Mouse (Mus musculus): Measurements from ENCODE around the gene Ush1g. TPM values are rescaled to one million over a fixed set of nuclear protein-coding genes. Genes with fewer than 3 reads are reported as not detected.

Gene Ush1g
- polyA plus RNA-seq, 1 experiment from 2014 or later: 0.34 TPM

- Histone ChIP-seq H3K27ac (replicated peaks) (no peak overlapping the region), H3K9me3 (ENCODE audit: control insufficient read depth, low read length) (no peaks in the 10 kb centered on the region), H3K36me3 (ENCODE audit: control insufficient read depth, insufficient read depth, low read length) (no peaks in the 10 kb centered on the region), H3K4me3 (ENCODE audit: low read depth, low read length) (no peak overlapping the region), H3K4me2 (replicated peaks; ENCODE audit: low read depth) (no peak overlapping the region), H3K4me1 (replicated peaks; ENCODE audit: control insufficient read depth, insufficient read depth) (peaks cover 3% of the 10 kb centered on the region; the same call in 1 of the 2 replicates), H3K27me3 (ENCODE audit: control insufficient read depth, insufficient read depth, low read length) (no peaks in the 10 kb centered on the region), H3K9ac (ENCODE audit: low read length) (no peak overlapping the region)
- TF ChIP-seq CTCF (IDR thresholded peaks at IDR 0.05; ENCODE audit: low read depth) (no peak), EP300 (optimal IDR thresholded peaks at IDR 0.05) (no peak)
- WGBS: 85% methylated on average over 5 of the region's 5 CpGs
- DNase-seq (ENCODE audit: low spot score) (peak; percentile 53), ATAC-seq (ENCODE audit: low FRiP score, low TSS enrichment) (peak; percentile 64)
Observed at GRCm38 (mm10) chr11:115287386-115287785, 34.5 kb downstream of the Ush1g start.

- DNase-seq (ENCODE audit: low spot score): no peak
- Histone ChIP-seq H3K27me3 (ENCODE audit: control insufficient read depth, insufficient read depth, low read length) (no peaks in the 10 kb centered on the region), H3K9me3 (ENCODE audit: control insufficient read depth, low read length) (no peaks in the 10 kb centered on the region), H3K4me2 (replicated peaks; ENCODE audit: low read depth) (no peak overlapping the region), H3K4me1 (replicated peaks; ENCODE audit: control insufficient read depth, insufficient read depth) (no peaks in the 10 kb centered on the region; the same call in 1 of the 2 replicates), H3K9ac (ENCODE audit: low read length) (no peak overlapping the region), H3K4me3 (ENCODE audit: low read depth, low read length) (no peak overlapping the region), H3K36me3 (ENCODE audit: control insufficient read depth, insufficient read depth, low read length) (no peaks in the 10 kb centered on the region), H3K27ac (replicated peaks) (no peak overlapping the region)
- no peak for TF ChIP-seq CTCF (IDR thresholded peaks at IDR 0.05; ENCODE audit: low read depth)
- no peak for TF ChIP-seq EP300 (optimal IDR thresholded peaks at IDR 0.05)
- WGBS: 70% methylated on average over 19 of the region's 19 CpGs
- no peak for ATAC-seq (ENCODE audit: low FRiP score, low TSS enrichment)
Observed at GRCm38 (mm10) chr11:115286201-115286993, 35.4 kb downstream of the Ush1g start.

- H3K27ac ChIP-seq (replicated peaks): no peak overlapping the region
- no peaks in the 10 kb centered on the region for H3K4me1 ChIP-seq (replicated peaks; ENCODE audit: control insufficient read depth, insufficient read depth)
- no peak overlapping the region for H3K9ac ChIP-seq (ENCODE audit: low read length)
- no peaks in the 10 kb centered on the region for H3K27me3 ChIP-seq (ENCODE audit: control insufficient read depth, insufficient read depth, low read length)
- DNase-seq (ENCODE audit: low spot score) (no peak), ATAC-seq (ENCODE audit: low FRiP score, low TSS enrichment) (no peak)
- H3K36me3 ChIP-seq (ENCODE audit: control insufficient read depth, insufficient read depth, low read length): no peaks in the 10 kb centered on the region
- TF ChIP-seq CTCF (IDR thresholded peaks at IDR 0.05; ENCODE audit: low read depth) (no peak), EP300 (optimal IDR thresholded peaks at IDR 0.05) (no peak)
- WGBS: 63% methylated on average over 4 of the region's 4 CpGs
- no peak overlapping the region for H3K4me2 ChIP-seq (replicated peaks; ENCODE audit: low read depth)
- H3K4me3 ChIP-seq (ENCODE audit: low read depth, low read length): no peak overlapping the region
- no peaks in the 10 kb centered on the region for H3K9me3 ChIP-seq (ENCODE audit: control insufficient read depth, low read length)
Observed at GRCm38 (mm10) chr11:115285282-115285681, 36.6 kb downstream of the Ush1g start.

- TF ChIP-seq CTCF (IDR thresholded peaks at IDR 0.05; ENCODE audit: low read depth) (no peak), EP300 (optimal IDR thresholded peaks at IDR 0.05) (no peak)
- ATAC-seq (ENCODE audit: low FRiP score, low TSS enrichment): no peak
- no peaks in the 10 kb centered on the region for H3K36me3 ChIP-seq (ENCODE audit: control insufficient read depth, insufficient read depth, low read length)
- H3K4me2 ChIP-seq (replicated peaks; ENCODE audit: low read depth): no peak overlapping the region
- no peak overlapping the region for H3K9ac ChIP-seq (ENCODE audit: low read length)
- H3K27me3 ChIP-seq (ENCODE audit: control insufficient read depth, insufficient read depth, low read length): no peaks in the 10 kb centered on the region
- 86% methylated on average over 12 of the region's 12 CpGs for whole genome bisulfite sequencing
- no peak overlapping the region for H3K27ac ChIP-seq (replicated peaks)
- no peaks in the 10 kb centered on the region for H3K9me3 ChIP-seq (ENCODE audit: control insufficient read depth, low read length)
- H3K4me1 ChIP-seq (replicated peaks; ENCODE audit: control insufficient read depth, insufficient read depth): no peaks in the 10 kb centered on the region
- DNase-seq (ENCODE audit: low spot score): no peak
- no peak overlapping the region for H3K4me3 ChIP-seq (ENCODE audit: low read depth, low read length)
Observed at GRCm38 (mm10) chr11:115283891-115284620, 37.8 kb downstream of the Ush1g start.

GRCm38 (mm10) chr11:115283486-115283765, 38.4 kb downstream of the Ush1g start:
- Histone ChIP-seq H3K9me3 (ENCODE audit: control insufficient read depth, low read length) (no peaks in the 10 kb centered on the region), H3K36me3 (ENCODE audit: control insufficient read depth, insufficient read depth, low read length) (no peaks in the 10 kb centered on the region), H3K4me2 (replicated peaks; ENCODE audit: low read depth) (no peak overlapping the region), H3K9ac (ENCODE audit: low read length) (no peak overlapping the region), H3K4me1 (replicated peaks; ENCODE audit: control insufficient read depth, insufficient read depth) (no peaks in the 10 kb centered on the region), H3K27ac (replicated peaks) (no peak overlapping the region), H3K4me3 (ENCODE audit: low read depth, low read length) (no peak overlapping the region), H3K27me3 (ENCODE audit: control insufficient read depth, insufficient read depth, low read length) (no peaks in the 10 kb centered on the region)
- 69% methylated on average over 9 of the region's 9 CpGs for WGBS
- DNase-seq (ENCODE audit: low spot score) (no peak), ATAC-seq (ENCODE audit: low FRiP score, low TSS enrichment) (no peak)
- no peak for TF ChIP-seq CTCF (IDR thresholded peaks at IDR 0.05; ENCODE audit: low read depth)
- no peak for TF ChIP-seq EP300 (optimal IDR thresholded peaks at IDR 0.05)

Measured in stomach, postnatal 0 days (tissue).